Mouse (Mus musculus): Measurements from ENCODE around the gene P4ha3. TPM values are rescaled to one million over a fixed set of nuclear protein-coding genes. Genes with fewer than 3 reads are reported as not detected.

The P4ha3 gene
- total RNA-seq, 2 experiments from 2014 or later = 0.45 to 0.73 TPM

Other genes starting within 250 kb of the P4ha3 start
- gene Pold3, start 164.0 kb upstream of the P4ha3 start, total RNA-seq (2021) = 1 to 10 TPM; 9.4 to 9.8 TPM
- 1 to 10 TPM; 4.6 to 5.3 TPM for gene Lipt2, start 126.2 kb upstream of the P4ha3 start, total RNA-seq (2021)
- gene Kcne3, start 109.0 kb upstream of the P4ha3 start, total RNA-seq (2021) = 1 to 10 TPM; 1.0 to 1.1 TPM
- 1 to 10 TPM; 5.6 to 7.7 TPM for gene Pgm2l1, start 58.1 kb upstream of the P4ha3 start, total RNA-seq (2021)
- gene C2cd3, start 86.7 kb downstream of the P4ha3 start, total RNA-seq (2021) = 1 to 10 TPM; 8.0 to 9.9 TPM
- 10 to 100 TPM; 38.3 to 43.4 TPM for gene Ppme1, start 86.8 kb downstream of the P4ha3 start, total RNA-seq (2021)
- 10 to 100 TPM; 40.6 to 49.9 TPM for gene Ucp3, start 187.5 kb downstream of the P4ha3 start, total RNA-seq (2021)
- gene Ucp2, start 207.8 kb downstream of the P4ha3 start, total RNA-seq (2021) = 100 to 1,000 TPM; 426 to 460 TPM
- not detected for gene Dnajb13, start 229.4 kb downstream of the P4ha3 start, total RNA-seq (2021)

Measured in heart, postnatal 25 days (tissue).